Mouse (Mus musculus) midbrain, embryonic 14.5 days (tissue): ENCODE data around the gene Ehd2. TPM values are rescaled to one million over a fixed set of nuclear protein-coding genes. Genes with fewer than 3 reads are reported as not detected.

Experiments
- ATAC-seq: fragments of 200-750 bp; cut with Nextera tagmentation; 2 replicates; pipeline ENCODE4 v1.8.0; 2017; ENCODE audit warnings: moderate number of reproducible peaks, moderate library complexity; ENCODE audit not compliant: low FRiP score, low TSS enrichment
- DNase-seq: peaks from one replicate; pipeline ENCODE4 v3.0.0-alpha.2; 2015
- H3K27ac ChIP-seq: fragments of 300-500 bp; sonication (generic); replicated peaks from 2 replicates; pipeline ENCODE4 v1.5.1; 2014; ENCODE audit warnings: mild to moderate bottlenecking, low read depth, low read length, moderate library complexity
- H3K27me3 ChIP-seq: fragments of 300-500 bp; sonication (generic); 2 replicates; pipeline ENCODE4 v1.6.1; 2014; ENCODE audit warnings: low read length, control low read depth, mixed read lengths; ENCODE audit not compliant: control insufficient read depth, insufficient read depth
- H3K36me3 ChIP-seq: fragments of 300-500 bp; sonication (generic); 2 replicates; pipeline ENCODE4 v1.6.1; 2014; ENCODE audit warnings: low read length, control low read depth; ENCODE audit not compliant: control insufficient read depth, insufficient read depth
- H3K4me1 ChIP-seq: fragments of 300-500 bp; sonication (generic); 2 replicates; pipeline ENCODE4 v1.6.1; 2014; ENCODE audit warnings: mild to moderate bottlenecking, antibody characterized with exemption, low read length, control low read depth; ENCODE audit not compliant: control insufficient read depth, insufficient read depth
- H3K4me2 ChIP-seq: fragments of 300-500 bp; sonication (generic); 2 replicates; pipeline ENCODE4 v1.6.1; 2014; ENCODE audit warnings: mild to moderate bottlenecking, low read length, moderate library complexity
- H3K4me3 ChIP-seq: fragments of 300-500 bp; sonication (generic); replicated peaks from 2 replicates; pipeline ENCODE4 v1.5.1; 2014; ENCODE audit warnings: low read depth, low read length
- H3K9ac ChIP-seq: fragments of 300-500 bp; sonication (generic); replicated peaks from 2 replicates; pipeline ENCODE4 v1.6.1; 2014; ENCODE audit warnings: mild to moderate bottlenecking, low read length, moderate library complexity
- H3K9me3 ChIP-seq: fragments of 300-500 bp; sonication (generic); 2 replicates; pipeline ENCODE4 v1.6.1; 2016; ENCODE audit warnings: low read length, control low read depth, mixed read lengths; ENCODE audit not compliant: control insufficient read depth
- WGBS: fragments of 180-500 bp; shearing (Covaris S2); extraction: QIAGEN DNeasy Blood & Tissue Kit; methylation state at CpG from one replicate; pipeline ENCODE4 v1.1.7; 2014; 5-methylcytosine and 5-hydroxymethylcytosine counted together
- polyA plus RNA-seq: library from polyadenylated mRNA; unstranded; fragments of >200 nt; fragmentation: Nextera tagmentation; extraction: Ambion mirVana; gene quantifications from 2 replicates; pipeline ENCODE4 v1.2.1, GENCODE M21; 2014

Ehd2 gene
- polyA plus RNA-seq, 1 experiment from 2014 or later, result 3.9 TPM

DNA sequence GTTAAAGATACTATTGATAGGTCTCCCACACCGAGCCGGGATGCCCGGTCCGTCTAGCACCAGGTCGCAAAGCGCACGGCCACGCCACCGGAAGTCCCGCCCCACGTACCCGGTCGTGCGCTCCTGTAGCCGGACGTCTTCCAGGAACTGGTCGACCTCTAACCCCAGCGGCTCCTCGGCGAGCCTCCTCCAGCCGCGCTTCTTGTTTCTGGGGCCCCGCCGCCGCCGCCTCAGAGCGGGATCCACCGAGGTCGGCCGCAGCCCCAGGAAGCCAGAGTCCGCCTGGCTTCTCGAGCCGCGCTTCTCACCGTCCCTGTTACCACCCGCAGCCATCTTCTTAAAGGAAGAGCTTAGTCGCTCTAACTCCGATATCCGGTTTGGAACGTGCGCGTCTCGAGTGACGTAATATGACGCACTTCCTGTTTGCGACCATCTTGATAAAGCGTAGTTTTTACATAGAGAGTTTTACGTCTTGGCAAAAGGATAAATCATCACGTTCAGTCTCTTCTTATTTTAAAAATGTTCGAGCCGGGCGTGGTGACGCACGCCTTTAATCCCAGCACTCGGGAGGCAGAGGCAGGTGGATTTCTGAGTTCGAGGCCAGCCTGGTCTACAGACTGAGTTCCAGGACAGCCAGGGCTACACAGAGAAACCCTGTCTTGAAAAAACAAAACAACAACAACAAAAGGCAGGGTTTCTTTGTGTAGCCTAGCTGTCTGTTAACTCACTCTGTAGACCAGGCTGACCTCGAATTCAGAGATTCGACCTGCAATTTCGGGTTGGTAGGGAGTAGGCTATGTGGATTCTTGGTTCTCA, 21.4 kb downstream of the Ehd2 start, which contains the start of gene Nop53:
TSS of gene Nop53 (minus strand) at position 354 of the 816 bp plus-strand sequence.
- H3K4me1 ChIP-seq, result peaks cover 10% of the 10 kb centered on the region
- peak; percentile 94 for ATAC-seq
- H3K36me3 ChIP-seq, result peaks cover 35% of the 10 kb centered on the region
- H3K4me3 ChIP-seq, result peak within 1 kb of the TSS; percentile 69
- no peaks in the 10 kb centered on the region for H3K9me3 ChIP-seq
- peak; percentile 99 for DNase-seq
- H3K4me2 ChIP-seq, result peak within 1 kb of the TSS; percentile 84
- H3K27ac ChIP-seq, result peak within 1 kb of the TSS; percentile 93
- WGBS, result 2% methylated on average over 59 of the region's 59 CpGs
- no peaks in the 10 kb centered on the region for H3K27me3 ChIP-seq
- H3K9ac ChIP-seq, result peak within 1 kb of the TSS; percentile 66

DNA sequence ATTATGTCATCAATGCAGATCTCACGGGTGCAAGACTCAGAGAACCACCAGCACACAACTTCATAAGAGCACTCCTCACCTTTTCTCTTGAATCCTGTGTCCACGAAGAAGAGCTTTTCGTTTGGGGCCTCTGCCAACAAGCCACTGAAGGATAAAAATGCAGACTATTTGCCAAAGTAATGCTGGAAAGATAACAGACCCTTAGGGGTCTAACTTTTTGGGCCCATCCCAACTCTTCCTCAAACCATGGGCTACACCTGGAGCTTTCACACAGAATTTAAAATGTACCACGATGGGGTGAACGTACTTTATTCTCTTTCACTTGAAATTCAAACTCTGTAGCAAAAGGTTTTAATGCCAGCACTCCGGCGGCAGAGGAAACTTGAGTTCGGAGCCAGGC, 22.2 kb downstream of the Ehd2 start:
- Histone ChIP-seq H3K4me3 (peak overlapping the region; percentile 69), H3K9me3 (no peaks in the 10 kb centered on the region), H3K27me3 (no peaks in the 10 kb centered on the region), H3K9ac (peak overlapping the region; percentile 66), H3K36me3 (peaks cover 42% of the 10 kb centered on the region), H3K27ac (0 out of 2 replicates have a peak overlapping the region, but pooled peaks have one; percentile 93), H3K4me2 (peak overlapping the region; percentile 84), H3K4me1 (peaks cover 10% of the 10 kb centered on the region)
- WGBS, result 7% methylated on average over 8 of the region's 8 CpGs
- DNase-seq (no peak), ATAC-seq (no peak)

GRCm38 (mm10) chr7:15944311-15944710, 23.1 kb downstream of the Ehd2 start:
- no peak for DNase-seq
- Histone ChIP-seq H3K4me2 (peak overlapping the region; percentile 84), H3K27ac (no peak overlapping the region), H3K9me3 (no peaks in the 10 kb centered on the region), H3K4me1 (peaks cover 10% of the 10 kb centered on the region), H3K27me3 (no peaks in the 10 kb centered on the region), H3K36me3 (peaks cover 51% of the 10 kb centered on the region), H3K4me3 (no peak overlapping the region), H3K9ac (0 out of 2 replicates have a peak overlapping the region, but pooled peaks have one; percentile 66)
- no peak for ATAC-seq
- WGBS, result 100% methylated on average over 1 of the region's 1 CpGs

DNA sequence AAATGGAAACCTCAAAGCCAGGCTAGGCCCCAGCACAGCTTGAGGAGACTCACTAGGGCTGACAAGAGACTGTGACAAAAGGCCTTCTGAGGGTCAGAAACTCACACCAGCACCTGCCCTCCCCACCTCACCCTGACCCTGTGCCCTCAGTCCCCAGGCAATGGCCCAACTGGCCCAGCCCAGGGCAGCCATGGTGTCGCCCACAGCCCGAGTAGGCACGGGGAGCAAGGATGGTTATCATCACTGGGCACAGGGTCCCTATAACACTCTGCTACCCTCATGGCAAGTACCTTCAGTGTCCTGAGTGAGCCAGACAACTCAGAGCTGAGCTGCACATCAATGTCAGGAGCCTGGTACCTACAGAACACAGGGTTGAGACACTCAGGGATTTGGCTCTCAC, 28.7 kb downstream of the Ehd2 start:
- Histone ChIP-seq H3K4me1 (no peaks in the 10 kb centered on the region), H3K9me3 (no peaks in the 10 kb centered on the region), H3K4me3 (no peak overlapping the region), H3K4me2 (no peak overlapping the region), H3K9ac (no peak overlapping the region), H3K27ac (no peak overlapping the region), H3K36me3 (peaks cover 86% of the 10 kb centered on the region), H3K27me3 (no peaks in the 10 kb centered on the region)
- WGBS, result 95% methylated on average over 3 of the region's 3 CpGs
- ATAC-seq, result no peak
- DNase-seq, result no peak

GRCm38 (mm10) chr7:15937491-15937890, 29.9 kb downstream of the Ehd2 start:
- 96% methylated on average over 5 of the region's 5 CpGs for WGBS
- Histone ChIP-seq H3K9ac (no peak overlapping the region), H3K27ac (no peak overlapping the region), H3K4me2 (no peak overlapping the region), H3K27me3 (no peaks in the 10 kb centered on the region), H3K4me1 (no peaks in the 10 kb centered on the region), H3K36me3 (peaks cover 74% of the 10 kb centered on the region), H3K4me3 (no peak overlapping the region), H3K9me3 (no peaks in the 10 kb centered on the region)
- ATAC-seq, result no peak
- DNase-seq, result no peak

DNA sequence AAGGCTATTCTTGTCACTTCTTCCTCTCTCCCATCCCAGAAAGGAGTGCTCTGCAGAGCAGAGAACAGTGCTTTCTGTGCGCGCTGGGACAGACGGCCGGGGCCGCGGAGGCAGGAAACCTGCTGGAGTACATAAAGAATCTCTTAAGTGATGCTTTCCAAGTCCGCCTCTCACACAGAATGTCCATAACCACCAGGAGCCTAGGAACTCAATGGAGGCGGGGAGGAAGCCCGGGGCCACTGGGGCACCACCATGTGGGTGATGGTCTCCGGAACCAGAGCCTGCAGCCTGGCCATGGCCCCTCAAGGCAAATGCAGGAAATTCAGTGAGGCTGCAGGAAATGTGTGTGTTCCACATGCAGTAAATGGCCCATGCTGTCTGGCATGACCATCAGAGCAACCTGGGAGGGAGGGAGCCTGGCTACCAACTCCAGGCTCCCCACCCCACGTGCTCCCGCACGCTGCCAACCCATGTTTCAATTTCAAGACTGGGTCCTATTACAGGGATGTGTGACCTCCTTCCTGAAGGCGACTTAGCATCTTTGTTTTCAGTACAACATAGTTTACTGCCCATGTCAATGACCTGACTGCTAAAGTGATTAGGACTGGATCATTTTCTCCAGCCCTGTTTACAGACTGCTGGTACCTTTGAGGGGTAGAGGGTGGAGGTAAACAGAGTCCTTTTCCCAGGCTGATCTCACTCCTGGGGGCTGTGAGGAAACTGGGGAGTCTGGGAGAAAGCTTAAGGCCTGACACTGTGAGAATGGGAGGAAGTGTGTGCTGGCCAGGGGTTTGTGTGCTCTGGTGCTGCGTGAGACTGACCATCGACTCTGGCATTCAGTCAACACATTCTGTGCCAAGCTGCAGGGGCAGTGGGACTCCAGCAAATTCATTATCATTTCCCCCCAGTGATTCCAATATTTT, 33.7 kb downstream of the Ehd2 start:
- Histone ChIP-seq H3K27ac (no peak overlapping the region), H3K4me2 (no peak overlapping the region), H3K4me3 (no peak overlapping the region), H3K4me1 (no peaks in the 10 kb centered on the region), H3K27me3 (no peaks in the 10 kb centered on the region), H3K9me3 (no peaks in the 10 kb centered on the region), H3K9ac (no peak overlapping the region), H3K36me3 (peaks cover 36% of the 10 kb centered on the region)
- DNase-seq (no peak), ATAC-seq (no peak)
- 71% methylated on average over 16 of the region's 16 CpGs for WGBS

GRCm38 (mm10) chr7:15931635-15932034, 35.7 kb downstream of the Ehd2 start:
- Histone ChIP-seq H3K36me3 (peaks cover 16% of the 10 kb centered on the region), H3K4me2 (no peak overlapping the region), H3K9me3 (no peaks in the 10 kb centered on the region), H3K4me1 (no peaks in the 10 kb centered on the region), H3K27me3 (no peaks in the 10 kb centered on the region), H3K27ac (no peak overlapping the region), H3K4me3 (no peak overlapping the region), H3K9ac (no peak overlapping the region)
- ATAC-seq (no peak), DNase-seq (no peak)
- 92% methylated on average over 3 of the region's 3 CpGs for WGBS

GRCm38 (mm10) chr7:15930543-15930942, 36.8 kb downstream of the Ehd2 start:
- Histone ChIP-seq H3K36me3 (0 out of 2 replicates have a peak, but pooled peaks cover 5% of the 10 kb centered on the region), H3K4me1 (no peaks in the 10 kb centered on the region), H3K4me2 (no peak overlapping the region), H3K27me3 (no peaks in the 10 kb centered on the region), H3K9ac (no peak overlapping the region), H3K4me3 (no peak overlapping the region), H3K9me3 (no peaks in the 10 kb centered on the region), H3K27ac (no peak overlapping the region)
- DNase-seq (no peak), ATAC-seq (no peak)
- WGBS, result 63% methylated on average over 2 of the region's 2 CpGs
